Mouse (Mus musculus) gastrocnemius, postnatal 14 days (tissue): ENCODE data around the gene Slc25a28. TPM values are rescaled to one million over a fixed set of nuclear protein-coding genes. Genes with fewer than 3 reads are reported as not detected.
A peak's percentile ranks its signal among the peaks of the same experiment; 100 is the strongest.

Source experiments
- DNase-seq: peaks from one replicate; pipeline ENCODE4 v3.0.0; 2021; ENCODE audit warnings: mixed read lengths
- intact Hi-C: fragments of 180-260 bp; cut with DNase I; formaldehyde crosslinking; loops from one replicate; pipeline ENCODE4 v1.15.1; 2025; ENCODE audit warnings: low total_unique reads
- long read RNA-seq, 2 experiments: library from polyadenylated mRNA; stranded (forward); transcript quantifications; one replicate each; pipeline ENCODE4 v2.0.0; 2021
- total RNA-seq, 2 experiments: library from RNA; stranded (reverse); gene quantifications; 2 replicates each; pipeline ENCODE4 v1.2.3; 2021

Gene Slc25a28
- total RNA-seq = 10 to 100 TPM; 17.0 to 18.8 TPM
- long read RNA-seq, experiment 1, transcript Slc25a28-201 (4 exons, 1,535 nt) = major isoform, 18 of 20 reads
- long read RNA-seq, experiment 1, partial matches to known transcripts = 1 of 20 reads
- long read RNA-seq, experiment 1, other reads (novel, unspliced or antisense) = 1 of 20 reads
- long read RNA-seq, experiment 2, transcript Slc25a28-201 (4 exons, 1,535 nt) = major isoform, 14 of 19 reads
- long read RNA-seq, experiment 2, partial matches to known transcripts = 0 of 19 reads
- long read RNA-seq, experiment 2, other reads (novel, unspliced or antisense) = 5 of 19 reads

GRCm38 (mm10) chr19:43674730-43675524, at the start of gene Slc25a28:
Gene Slc25a28, minus strand, starts transcription at chr19:43674881.
- peak; percentile 98 for DNase-seq
- intact Hi-C loops = no loop called here

GRCm38 (mm10) chr19:43724194-43724593, 49.5 kb upstream of the Slc25a28 start:
- DNase-seq = no peak
- intact Hi-C loops = no loop called here

GRCm38 (mm10) chr19:43723501-43723900, 48.8 kb upstream of the Slc25a28 start:
- no peak for DNase-seq
- intact Hi-C loops = no loop called here

- no peak for DNase-seq
- intact Hi-C loops = no loop called here
Observed at GRCm38 (mm10) chr19:43722891-43723290, 48.2 kb upstream of the Slc25a28 start.

- no peak for DNase-seq
- intact Hi-C loops = no loop called here
Observed at GRCm38 (mm10) chr19:43720061-43720460, 45.4 kb upstream of the Slc25a28 start.

GRCm38 (mm10) chr19:43711971-43712370, 37.3 kb upstream of the Slc25a28 start:
- DNase-seq = no peak
- intact Hi-C loops = no loop called here

GRCm38 (mm10) chr19:43711159-43711916, 36.7 kb upstream of the Slc25a28 start:
- intact Hi-C loops = no loop called here
- DNase-seq = no peak

GRCm38 (mm10) chr19:43709317-43709716, 34.6 kb upstream of the Slc25a28 start:
- intact Hi-C loops = no loop called here
- no peak for DNase-seq

GRCm38 (mm10) chr19:43708206-43708605, 33.5 kb upstream of the Slc25a28 start:
- DNase-seq = no peak
- intact Hi-C loops = no loop called here

GRCm38 (mm10) chr19:43704787-43705497, 30.3 kb upstream of the Slc25a28 start:
- DNase-seq = no peak
- intact Hi-C loops = no loop called here

- intact Hi-C loops = no loop called here
- no peak for DNase-seq
Observed at GRCm38 (mm10) chr19:43704211-43704610, 29.5 kb upstream of the Slc25a28 start.

- intact Hi-C loops = no loop called here
- no peak for DNase-seq
Observed at GRCm38 (mm10) chr19:43699763-43700155, 25.1 kb upstream of the Slc25a28 start.

- intact Hi-C loops = no loop called here
- no peak for DNase-seq
Observed at GRCm38 (mm10) chr19:43699021-43699762, 24.5 kb upstream of the Slc25a28 start.

- DNase-seq = no peak
- intact Hi-C loops = no loop called here
Observed at GRCm38 (mm10) chr19:43697666-43698370, 23.1 kb upstream of the Slc25a28 start.

GRCm38 (mm10) chr19:43695514-43695964, 20.9 kb upstream of the Slc25a28 start:
- DNase-seq = no peak
- intact Hi-C loops = no loop called here

- intact Hi-C loops = no loop called here
- DNase-seq = no peak
Observed at GRCm38 (mm10) chr19:43692815-43693214, 18.1 kb upstream of the Slc25a28 start.

- intact Hi-C loops = no loop called here
- DNase-seq = peak; percentile 97
Observed at GRCm38 (mm10) chr19:43689419-43690246, 15.0 kb upstream of the Slc25a28 start, which contains the start of gene Entpd7. Gene Entpd7, plus strand, starts transcription at chr19:43689672.
